Mouse (Mus musculus) bone marrow, adult 2 months (tissue): ENCODE measurements around the gene Plcb1.

Source experiments
- CTCF ChIP-seq: fragments of 200-500 bp; IDR thresholded peaks from 2 replicates; pipeline ENCODE4 v1.5.1; 2011; ENCODE audit warnings: low read length, control low read depth; ENCODE audit not compliant: control insufficient read depth, insufficient read depth
- POLR2A ChIP-seq: fragments of 200-500 bp; IDR thresholded peaks from 2 replicates; pipeline ENCODE4 v1.6.1; 2011; ENCODE audit warnings: low read depth, mild to moderate bottlenecking, control low read depth, low read length, borderline replicate concordance; ENCODE audit not compliant: control insufficient read depth

- no peak for TF ChIP-seq CTCF
- TF ChIP-seq POLR2A: no peak
Observed at GRCm38 (mm10) chr2:134896196-134896595, 110.3 kb downstream of the Plcb1 start.
